Mouse (Mus musculus) adrenal gland, postnatal 4 days (tissue): ENCODE results near the gene Fam83e. TPM values are rescaled to one million over a fixed set of nuclear protein-coding genes. Genes with fewer than 3 reads are reported as not detected.

Experiments
- DNase-seq, 2 experiments: peaks; one replicate each; pipeline ENCODE4 v3.0.0; 2021 to 2022; ENCODE audit warnings: low spot score in 2 of 2, mixed read lengths in 2 of 2
- long read RNA-seq, 2 experiments: library from polyadenylated mRNA; stranded (forward); transcript quantifications; one replicate each; pipeline ENCODE4 v2.0.0; 2021
- total RNA-seq, 2 experiments: library from RNA; stranded (reverse); gene quantifications; 2 replicates each; pipeline ENCODE4 v1.2.3; 2021

Fam83e gene
- under 1 TPM; 0.45 to 0.62 TPM for total RNA-seq
- long read RNA-seq, experiment 1 = 0 reads
- long read RNA-seq, experiment 2 = 0 reads

GRCm38 (mm10) chr7:45720413-45721233, at the start of gene Fam83e:
Fam83e (plus strand) TSS chr7:45721212.
- no peak for DNase-seq

GRCm38 (mm10) chr7:45677627-45678295, 43.3 kb upstream of the Fam83e start:
- no peak for DNase-seq

- no peak for DNase-seq
Measured at GRCm38 (mm10) chr7:45678513-45678912, 42.5 kb upstream of the Fam83e start.

GRCm38 (mm10) chr7:45679966-45680621, 40.9 kb upstream of the Fam83e start:
- no peak for DNase-seq

GRCm38 (mm10) chr7:45681046-45681736, 39.8 kb upstream of the Fam83e start:
- no peak for DNase-seq

GRCm38 (mm10) chr7:45682144-45683126, 38.6 kb upstream of the Fam83e start:
- DNase-seq = peak; percentile 66 to 82

GRCm38 (mm10) chr7:45683396-45684050, 37.5 kb upstream of the Fam83e start, which contains the start of gene Ntn5:
Ntn5 (plus strand) TSS chr7:45684022.
- DNase-seq = no peak

GRCm38 (mm10) chr7:45685811-45686210, 35.2 kb upstream of the Fam83e start:
- no peak for DNase-seq

GRCm38 (mm10) chr7:45686841-45687240, 34.2 kb upstream of the Fam83e start:
- no peak for DNase-seq

- DNase-seq = no peak
Measured at GRCm38 (mm10) chr7:45689099-45689498, 31.9 kb upstream of the Fam83e start.

GRCm38 (mm10) chr7:45689800-45690199, 31.2 kb upstream of the Fam83e start:
- DNase-seq = no peak

GRCm38 (mm10) chr7:45692364-45692763, 28.6 kb upstream of the Fam83e start:
- no peak for DNase-seq

- DNase-seq = no peak
Measured at GRCm38 (mm10) chr7:45693921-45694591, 27.0 kb upstream of the Fam83e start, which contains the start of gene Sec1. Sec1 (minus strand) TSS chr7:45694402.

GRCm38 (mm10) chr7:45695098-45695497, 25.9 kb upstream of the Fam83e start:
- no peak for DNase-seq

- DNase-seq = no peak
Measured at GRCm38 (mm10) chr7:45697894-45698293, 23.1 kb upstream of the Fam83e start.

GRCm38 (mm10) chr7:45699523-45700141, 21.4 kb upstream of the Fam83e start, which contains the start of gene Car11:
Car11 (plus strand) TSS chr7:45699843.
- DNase-seq = no peak

- DNase-seq = no peak
Measured at GRCm38 (mm10) chr7:45700301-45701015, 20.6 kb upstream of the Fam83e start.

GRCm38 (mm10) chr7:45701072-45701471, 19.9 kb upstream of the Fam83e start:
- no peak for DNase-seq
